Mouse (Mus musculus) T-helper 17 cell (primary cell): Measurements from ENCODE around the gene Tub.

Experiments
- in situ Hi-C, 2 experiments: fragments of 300-600 bp; cut with MboI, MseI; formaldehyde crosslinking; loops; 1 replicate in 1 of 2; 2 replicates in 1 of 2; pipeline ENCODE4 v1.15.1; 2025; ENCODE audit warnings: high pct_unique_total_duplicates in 2 of 2

The Tub gene

GRCm38 (mm10) chr7:108950312-108950761 lies at the start of gene Tub:
TSS of gene Tub (plus strand) at chr7:108950338.
- in situ Hi-C loops = loop anchor here in 1 of 2 experiments (10.0 kb wide), 1 partner anchor 1346 kb away; no protein-coding TSS in a partner anchor

GRCm38 (mm10) chr7:108903969-108904368 lies 46.2 kb upstream of the Tub start:
- in situ Hi-C loops = no loop called here

- in situ Hi-C loops = loop anchor here in 1 of 2 experiments (25.0 kb wide), 1 partner anchor 1935 kb away; the partner anchor contains the start of gene Lyve1
These were observed 23.1 kb upstream of the Tub start for GRCm38 (mm10) chr7:108927043-108927442.

GRCm38 (mm10) chr7:108928280-108929188 lies 21.6 kb upstream of the Tub start:
- in situ Hi-C loops = loop anchor here in 1 of 2 experiments (25.0 kb wide), 1 partner anchor 1934 kb away; the partner anchor contains the start of gene Lyve1

DNA sequence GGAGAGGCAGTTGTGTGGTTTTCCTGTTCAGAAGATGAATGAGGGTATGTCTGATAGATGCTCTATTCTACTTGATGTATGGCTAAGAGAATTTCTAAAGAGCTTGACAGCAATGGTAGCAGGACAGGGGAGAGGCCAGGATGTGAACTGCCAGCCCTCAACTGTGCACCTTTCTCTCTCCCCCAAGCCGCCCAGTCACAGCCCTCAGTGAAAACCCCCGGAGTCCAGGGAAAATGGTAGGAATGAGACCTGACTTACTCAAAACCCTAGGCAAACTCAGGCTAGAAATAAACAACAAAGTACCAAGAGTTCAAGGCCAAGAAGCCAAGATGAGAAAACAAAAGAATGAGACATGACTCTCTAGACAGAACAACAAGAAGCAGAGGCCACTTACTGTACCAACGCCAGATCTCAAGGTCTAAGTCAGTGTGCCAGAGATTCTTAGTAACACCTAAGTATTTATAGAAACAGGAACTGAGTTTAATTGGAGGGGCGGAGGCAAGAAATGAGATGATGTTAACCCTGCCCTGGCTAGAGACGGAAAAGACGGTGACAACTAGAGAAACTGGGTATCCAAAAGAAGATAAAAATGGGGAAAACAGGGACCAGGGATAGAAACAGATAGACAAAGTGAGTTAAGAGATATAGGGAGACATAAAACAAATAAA lies 20.3 kb upstream of the Tub start, which contains the start of gene Nlrp10:
Gene Nlrp10 (minus strand): TSS at position 453 of the 668 bp plus-strand sequence.
- in situ Hi-C loops = loop anchor here in 1 of 2 experiments (25.0 kb wide), 1 partner anchor 1932 kb away; the partner anchor contains the start of gene Lyve1

DNA sequence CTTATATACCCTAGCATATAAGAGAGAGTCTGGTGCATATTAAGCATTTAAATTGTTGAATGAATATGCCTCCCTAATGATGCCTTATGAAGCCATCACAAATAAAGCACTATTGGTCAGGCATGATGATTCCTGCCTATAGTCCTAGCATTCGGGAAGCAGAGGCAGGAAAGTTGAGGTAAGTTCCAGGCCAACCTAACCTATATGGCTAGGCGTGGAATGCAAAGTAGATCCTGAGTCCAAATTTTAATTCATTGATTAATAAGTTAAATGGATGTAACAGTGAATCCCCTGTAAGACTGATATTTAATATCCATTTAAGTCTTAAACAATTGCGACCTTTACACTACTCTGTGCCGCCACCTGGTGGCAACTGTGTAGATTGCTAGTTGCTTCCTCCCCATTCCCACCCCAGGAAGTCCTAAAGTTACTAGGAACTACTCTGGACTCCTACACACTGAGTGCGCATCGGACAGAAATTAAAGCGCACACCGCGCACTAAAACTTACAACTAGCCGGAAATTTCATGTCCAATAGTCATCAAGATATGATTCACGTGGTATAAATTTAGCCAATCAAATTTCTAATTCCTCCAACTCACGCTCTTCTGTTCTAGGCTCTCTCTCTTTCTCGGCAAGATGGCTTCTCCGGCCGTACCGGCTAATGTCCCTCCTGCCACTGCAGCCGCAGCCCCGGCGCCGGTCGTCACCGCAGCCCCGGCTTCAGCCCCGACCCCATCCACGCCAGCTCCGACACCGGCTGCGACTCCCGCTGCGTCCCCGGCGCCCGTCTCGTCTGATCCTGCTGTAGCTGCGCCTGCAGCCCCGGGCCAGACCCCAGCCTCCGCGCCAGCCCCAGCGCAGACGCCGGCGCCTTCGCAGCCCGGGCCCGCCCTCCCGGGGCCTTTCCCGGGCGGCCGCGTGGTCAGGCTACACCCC lies 16.1 kb upstream of the Tub start, which contains the start of gene Eif3f:
Gene Eif3f (plus strand): TSS at position 624 of the 938 bp plus-strand sequence.
- in situ Hi-C loops = loop anchor here in 1 of 2 experiments (25.0 kb wide), 1 partner anchor 1928 kb away; the partner anchor contains the start of gene Lyve1

DNA sequence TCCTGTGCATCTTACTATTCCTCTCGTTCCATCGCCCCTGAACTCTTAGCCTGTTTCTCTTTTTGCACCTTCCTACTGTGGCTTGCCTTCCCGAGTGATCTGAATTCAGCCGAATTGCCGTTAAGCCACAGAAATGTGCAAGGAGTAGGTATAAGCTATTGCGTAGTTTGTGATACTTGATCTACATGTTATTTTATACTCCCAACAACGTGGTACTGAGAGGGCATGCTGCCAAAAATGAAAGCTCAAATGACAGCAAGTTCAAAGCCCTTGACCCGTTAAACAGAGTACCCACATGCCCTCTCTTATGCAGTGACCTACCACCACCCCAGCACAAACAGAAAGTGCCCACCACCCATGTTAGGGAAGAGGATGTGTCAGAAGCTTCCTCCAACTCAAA lies 15.3 kb upstream of the Tub start:
- in situ Hi-C loops = loop anchor here in 1 of 2 experiments (25.0 kb wide), 1 partner anchor 1927 kb away; the partner anchor contains the start of gene Lyve1

- in situ Hi-C loops = loop anchor here in 1 of 2 experiments (25.0 kb wide), 1 partner anchor 1927 kb away; the partner anchor contains the start of gene Lyve1
These were observed 14.7 kb upstream of the Tub start for GRCm38 (mm10) chr7:108935411-108935810.

GRCm38 (mm10) chr7:108936591-108936990 lies 13.5 kb upstream of the Tub start:
- in situ Hi-C loops = loop anchor here in 1 of 2 experiments (25.0 kb wide), 1 partner anchor 1926 kb away; the partner anchor contains the start of gene Lyve1

GRCm38 (mm10) chr7:108941466-108941865 lies 8.7 kb upstream of the Tub start:
- in situ Hi-C loops = loop anchor here in 1 of 2 experiments (25.0 kb wide), 1 partner anchor 1921 kb away; the partner anchor contains the start of gene Lyve1

GRCm38 (mm10) chr7:108944002-108944401 lies 6.1 kb upstream of the Tub start:
- in situ Hi-C loops = loop anchor here in 1 of 2 experiments (25.0 kb wide), 1 partner anchor 1918 kb away; the partner anchor contains the start of gene Lyve1

- in situ Hi-C loops = loop anchor here in 1 of 2 experiments (25.0 kb wide), 1 partner anchor 1914 kb away; the partner anchor contains the start of gene Lyve1
These were observed 1.5 kb upstream of the Tub start for GRCm38 (mm10) chr7:108948611-108949010.

GRCm38 (mm10) chr7:108949301-108949700 lies 837 bp upstream of the Tub start:
- in situ Hi-C loops = loop anchor here in 1 of 2 experiments (25.0 kb wide), 1 partner anchor 1913 kb away; the partner anchor contains the start of gene Lyve1

DNA sequence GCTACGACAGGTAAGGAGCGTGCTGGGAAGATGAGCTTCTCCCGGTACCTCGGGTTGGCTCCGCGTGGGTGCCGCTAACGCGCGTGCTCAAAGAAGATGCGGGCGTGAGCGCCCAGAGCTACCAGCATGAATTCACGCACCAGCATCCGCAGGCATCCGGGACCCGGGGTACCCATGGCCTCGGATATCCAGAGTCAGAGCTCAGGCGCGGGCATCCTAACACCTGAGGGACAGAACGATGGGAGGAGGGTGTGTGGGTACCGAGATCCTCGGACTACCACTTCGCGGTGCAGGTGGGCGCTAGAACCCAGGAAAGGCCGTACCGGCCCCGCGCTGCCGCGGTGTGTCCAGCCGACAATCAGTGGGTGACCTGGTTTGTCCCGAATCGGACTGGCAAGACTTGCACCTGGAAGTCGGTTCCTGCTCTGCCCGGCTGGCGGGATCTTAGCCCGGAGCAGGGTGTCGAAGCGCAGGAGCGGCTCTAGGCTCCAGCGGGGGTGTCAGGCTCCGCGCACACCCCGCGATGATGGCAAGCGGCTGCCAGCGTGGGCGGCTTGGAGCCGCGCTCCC lies 709 bp downstream of the Tub start:
- in situ Hi-C loops = loop anchor here in 1 of 2 experiments (10.0 kb wide), 1 partner anchor 1346 kb away; no protein-coding TSS in a partner anchor

DNA sequence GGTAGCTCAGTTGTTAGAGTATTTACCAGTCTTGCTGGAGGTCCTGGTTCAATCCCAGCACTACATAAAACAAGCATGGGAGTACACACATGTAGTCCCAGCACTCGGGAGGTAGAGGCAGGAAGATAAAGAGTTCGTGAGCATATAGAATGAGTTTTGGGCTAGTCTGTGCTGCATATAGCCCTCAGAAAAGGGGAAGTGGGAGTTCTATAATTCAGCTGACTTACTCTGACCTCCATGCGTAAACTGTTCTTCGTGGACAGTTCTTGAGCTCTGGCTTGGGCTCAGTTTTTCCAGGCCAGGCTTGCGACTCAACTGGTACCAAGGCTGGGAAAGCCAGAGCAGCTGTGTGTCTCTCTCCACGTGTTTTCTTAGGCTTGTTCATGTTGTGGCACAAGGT lies 2.7 kb downstream of the Tub start:
- in situ Hi-C loops = loop anchor here in 1 of 2 experiments (10.0 kb wide), 1 partner anchor 1348 kb away; no protein-coding TSS in a partner anchor

DNA sequence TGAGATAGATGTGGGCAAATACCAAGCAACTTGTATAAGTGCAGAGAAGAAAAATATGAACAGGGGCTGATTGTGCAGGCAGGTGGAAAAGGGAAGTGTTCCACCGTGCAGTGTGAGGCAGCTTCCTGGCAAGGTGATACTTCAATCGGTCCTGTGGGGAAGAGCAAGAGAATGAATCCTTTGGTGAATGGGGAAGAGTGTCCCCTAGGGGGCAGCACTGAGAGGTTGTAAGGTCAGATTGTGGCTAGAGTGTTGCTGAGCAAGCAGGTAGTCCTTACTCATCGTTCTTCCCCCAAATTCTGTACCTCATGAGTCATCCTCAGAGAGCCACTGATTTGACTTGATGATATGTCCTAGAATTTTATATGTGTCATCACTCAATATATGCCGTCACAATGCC lies 4.0 kb downstream of the Tub start:
- in situ Hi-C loops = loop anchor here in 1 of 2 experiments (10.0 kb wide), 1 partner anchor 1349 kb away; no protein-coding TSS in a partner anchor

- in situ Hi-C loops = loop anchor here in 1 of 2 experiments (10.0 kb wide), 1 partner anchor 1353 kb away; no protein-coding TSS in a partner anchor
These were observed 7.6 kb downstream of the Tub start for GRCm38 (mm10) chr7:108957734-108958133.

DNA sequence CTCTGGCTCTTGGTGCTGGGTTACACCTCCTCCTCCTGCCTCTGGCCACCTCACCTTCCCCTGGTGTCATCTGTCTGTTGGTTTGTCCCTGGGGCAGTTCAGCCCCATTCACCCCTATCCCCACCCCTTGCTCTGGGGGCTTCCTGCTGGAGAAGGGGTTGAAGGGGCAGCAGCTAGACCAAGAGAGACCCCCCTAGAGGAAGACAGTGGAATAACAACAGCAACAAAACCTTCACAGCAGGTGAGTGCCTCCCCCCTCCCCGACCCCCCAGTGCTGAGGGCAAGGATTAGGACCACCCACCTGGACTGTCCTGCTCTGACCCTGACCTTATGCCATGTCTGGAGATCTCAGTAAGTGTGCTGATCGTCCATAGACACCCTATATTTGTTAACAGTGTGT lies 15.8 kb downstream of the Tub start:
- in situ Hi-C loops = loop anchor here in 1 of 2 experiments (5.0 kb wide), 1 partner anchor 56 kb away; no protein-coding TSS in a partner anchor
